ENCODE assay signal across 27 mouse cellular contexts in genomic region chr5:66510716-66511115, GRCm38 (mm10).
DNase-seq lines count a peak whose midpoint lies in the region; ATAC-seq lines count a peak whose summit lies in the region.
"Had no signal": no experiment of that assay in that cellular context is flagged by ENCODE, and none has a peak within 500 bp of the region (broad histone marks: within the 10 kb centered on the region; RNA-seq: fewer than 3 reads in every experiment).

No protein-coding gene starts in this region.

- WGBS in kidney, embryonic 15.5 days, result 69% methylated on average over 5 of the region's 7 CpGs

- no peaks in the 10 kb centered on the region for H3K36me3 ChIP-seq in kidney, embryonic 15.5 days
- H3K36me3 ChIP-seq: embryonic facial prominence, embryonic 15.5 days; forebrain, embryonic 10.5 days; hindbrain, embryonic 15.5 days; lung, embryonic 15.5 days; midbrain, embryonic 10.5 days; stomach, embryonic 15.5 days had no signal

- ATAC-seq in kidney, embryonic 15.5 days (replicated peaks; ENCODE audit: low FRiP score), result no peak
- ATAC-seq in cerebellum, adult (ENCODE audit: insufficient number of reproducible peaks, low FRiP score, low TSS enrichment), result no peak
- ATAC-seq: intestine, embryonic 16.5 days had no signal

- peaks cover 23% of the 10 kb centered on the region for H3K4me1 ChIP-seq in kidney, embryonic 15.5 days
- H3K4me1 ChIP-seq in brown adipose tissue, adult 24 weeks (ENCODE audit: control insufficient read depth, insufficient read depth, insufficient read length, low read length), result peaks cover 17% of the 10 kb centered on the region
- H3K4me1 ChIP-seq: forebrain, embryonic 10.5 days; hindbrain, embryonic 15.5 days; midbrain, embryonic 10.5 days; stomach, embryonic 15.5 days had no signal

- H3K27ac ChIP-seq in kidney, embryonic 15.5 days, result peak overlapping the region; percentile 41; the same call in 1 of the 2 replicates
- peak overlapping the region; percentile 84 for H3K27ac ChIP-seq in brown adipose tissue, adult 24 weeks (replicated peaks; ENCODE audit: low read depth, low read length)
- H3K27ac ChIP-seq: embryonic facial prominence, embryonic 15.5 days; forebrain, embryonic 10.5 days; gastrocnemius, adult 2 months; hindbrain, embryonic 15.5 days; left cerebral cortex, adult 2 months; lung, embryonic 15.5 days; macrophage; midbrain, embryonic 10.5 days; stomach, embryonic 15.5 days had no signal

- H3K9ac ChIP-seq in kidney, embryonic 15.5 days, result no peak overlapping the region
- H3K9ac ChIP-seq: embryonic facial prominence, embryonic 15.5 days; hindbrain, embryonic 15.5 days; lung, embryonic 15.5 days; stomach, embryonic 15.5 days had no signal

- no peak overlapping the region for H3K4me3 ChIP-seq in kidney, embryonic 15.5 days (replicated peaks)
- H3K4me3 ChIP-seq in brown adipose tissue, adult 24 weeks (ENCODE audit: insufficient read depth, low read depth, low read length), result no peak overlapping the region
- H3K4me3 ChIP-seq: embryonic facial prominence, embryonic 15.5 days; forebrain, embryonic 10.5 days; gastrocnemius, adult 2 months; hindbrain, embryonic 15.5 days; left cerebral cortex, adult 2 months; lung, embryonic 15.5 days; midbrain, embryonic 10.5 days; stomach, embryonic 15.5 days had no signal

- H3K4me2 ChIP-seq in kidney, embryonic 15.5 days, result no peak overlapping the region
- H3K4me2 ChIP-seq: embryonic facial prominence, embryonic 15.5 days; hindbrain, embryonic 15.5 days; liver, embryonic 11.5 days; lung, embryonic 15.5 days; stomach, embryonic 15.5 days had no signal

- intact Hi-C loops in heart, postnatal 14 days (cut with DNase I), result loop anchor here (5.0 kb wide), 1 partner anchor 52 kb away; no protein-coding TSS in a partner anchor

- no peaks in the 10 kb centered on the region for H3K27me3 ChIP-seq in kidney, embryonic 15.5 days
- H3K27me3 ChIP-seq: embryonic facial prominence, embryonic 15.5 days; hindbrain, embryonic 15.5 days; lung, embryonic 15.5 days; stomach, embryonic 15.5 days had no signal

- H3K9me3 ChIP-seq in kidney, embryonic 15.5 days (replicated peaks), result no peaks in the 10 kb centered on the region
- H3K9me3 ChIP-seq: embryonic facial prominence, embryonic 15.5 days; forebrain, embryonic 10.5 days; hindbrain, embryonic 15.5 days; lung, embryonic 15.5 days; midbrain, embryonic 10.5 days; stomach, embryonic 15.5 days had no signal

- peak; percentile 35 for DNase-seq in adrenal gland, postnatal 14 days
- DNase-seq in adrenal gland, postnatal 25 days, result no peak
- DNase-seq in kidney, adult 18-20 months, result no peak
- peak; percentile 27 to 39 for DNase-seq in heart, postnatal 14 days
- DNase-seq in layer of hippocampus, adult 18-20 months (ENCODE audit: low spot score in 2 of 2), result no peak
- DNase-seq: adrenal gland, adult 2 months; cerebellum, adult 11 months; cerebellum, postnatal 10 days; gastrocnemius, adult 2 months; layer of hippocampus, adult 9-11 months; left cerebral cortex, postnatal 4 days; right cerebral cortex, postnatal 25 days; thymus, adult 18-20 months; thymus, postnatal 4 days had no signal

Comparison
In these comparisons a context has a peak if more than half of its experiments do, and no peak if none do; other contexts are left out.
1. DNase-seq: peak in adrenal gland, postnatal 14 days (single experiment) and heart, postnatal 14 days (2 of 2); none in adrenal gland, postnatal 25 days (single experiment), kidney, adult 18-20 months (single experiment) and layer of hippocampus, adult 18-20 months (0 of 2).